Mouse (Mus musculus) CD4-positive naive resting alpha-beta T cell, adult 57 days (primary cell): ENCODE results near the gene Clpx. TPM values are rescaled to one million over a fixed set of nuclear protein-coding genes. Genes with fewer than 3 reads are reported as not detected.

Experiments
- total RNA-seq: library from RNA; stranded (reverse); gene quantifications from one replicate; pipeline ENCODE4 v1.2.4, GENCODE M21; 2023

The Clpx gene
- 28.9 TPM for total RNA-seq

GRCm38 (mm10) chr9:65293973-65294715, at the start of gene Clpx:
Clpx (plus strand) TSS chr9:65294260.

GRCm38 (mm10) chr9:65264959-65265358, 29.1 kb upstream of the Clpx start, which contains the start of gene Cilp:
Cilp (plus strand) TSS chr9:65265180.

GRCm38 (mm10) chr9:65345854-65346475, 51.9 kb downstream of the Clpx start, which contains the start of gene Pdcd7:
Pdcd7 (plus strand) TSS chr9:65346104.

GRCm38 (mm10) chr9:65360641-65361448, 66.8 kb downstream of the Clpx start, which contains the start of gene Ubap1l:
Ubap1l (plus strand) TSS chr9:65361041.

Other genes starting within 250 kb of the Clpx start
- 0.24 TPM for gene Igdcc4, start 192.8 kb upstream of the Clpx start, total RNA-seq
- gene Igdcc3, start 153.1 kb upstream of the Clpx start, total RNA-seq, result not detected
- 7.2 TPM for gene Parp16, start 98.9 kb upstream of the Clpx start, total RNA-seq
- gene Cilp, start 29.1 kb upstream of the Clpx start, total RNA-seq, result not detected
- 20.0 TPM for gene Pdcd7, start 51.8 kb downstream of the Clpx start, total RNA-seq
- gene Ubap1l, start 66.8 kb downstream of the Clpx start, total RNA-seq, result not detected
- gene Kbtbd13, start 97.4 kb downstream of the Clpx start, total RNA-seq, result not detected
- 0.24 TPM for gene Rasl12, start 104.2 kb downstream of the Clpx start, total RNA-seq
- gene Slc51b, start 128.7 kb downstream of the Clpx start, total RNA-seq, result not detected
- gene Mtfmt, start 141.5 kb downstream of the Clpx start, total RNA-seq, result 25.8 TPM
- gene Spg21, start 166.7 kb downstream of the Clpx start, total RNA-seq, result 49.9 TPM
- not detected for gene Ankdd1a, start 225.9 kb downstream of the Clpx start, total RNA-seq